Mouse (Mus musculus) stomach, embryonic 16.5 days (tissue): ENCODE results near the gene Fcamr. TPM values are rescaled to one million over a fixed set of nuclear protein-coding genes. Genes with fewer than 3 reads are reported as not detected.

Experiments used
- ATAC-seq: fragments of 200-750 bp; cut with Nextera tagmentation; 2 replicates; pipeline ENCODE4 v1.8.0; 2017; ENCODE audit warnings: moderate number of reproducible peaks, moderate TSS enrichment; ENCODE audit not compliant: insufficient read depth, low FRiP score
- H3K27ac ChIP-seq: fragments of 300-500 bp; sonication (generic); 2 replicates; pipeline ENCODE4 v1.5.1; 2014; ENCODE audit warnings: low read length
- H3K27me3 ChIP-seq: fragments of 300-500 bp; sonication (generic); 2 replicates; pipeline ENCODE4 v1.6.1; 2014; ENCODE audit warnings: low read length, control low read depth, mixed read lengths; ENCODE audit not compliant: control insufficient read depth, insufficient read depth
- H3K36me3 ChIP-seq: fragments of 300-500 bp; sonication (generic); 2 replicates; pipeline ENCODE4 v1.6.1; 2014; ENCODE audit warnings: low read length; ENCODE audit not compliant: control insufficient read depth, insufficient read depth
- H3K4me1 ChIP-seq: fragments of 300-500 bp; sonication (generic); 2 replicates; pipeline ENCODE4 v1.6.1; 2014; ENCODE audit warnings: low read length, control low read depth, mixed read lengths; ENCODE audit not compliant: control insufficient read depth, insufficient read depth
- H3K4me2 ChIP-seq: fragments of 300-500 bp; sonication (generic); 2 replicates; pipeline ENCODE4 v1.6.1; 2014; ENCODE audit warnings: low read depth, low read length, mixed read lengths
- H3K4me3 ChIP-seq: fragments of 300-500 bp; sonication (generic); replicated peaks from 2 replicates; pipeline ENCODE4 v1.5.1; 2014; ENCODE audit warnings: mild to moderate bottlenecking, low read length
- H3K9ac ChIP-seq: fragments of 300-500 bp; sonication (generic); 2 replicates; pipeline ENCODE4 v1.6.1; 2014; ENCODE audit warnings: low read length
- H3K9me3 ChIP-seq: fragments of 300-500 bp; sonication (generic); replicated peaks from 2 replicates; pipeline ENCODE4 v1.6.1; 2016; ENCODE audit warnings: low read length, control low read depth; ENCODE audit not compliant: control insufficient read depth
- WGBS: fragments of 180-500 bp; shearing (Covaris S2); extraction: QIAGEN DNeasy Blood & Tissue Kit; methylation state at CpG from one replicate; pipeline ENCODE4 v1.1.7; 2014; 5-methylcytosine and 5-hydroxymethylcytosine counted together
- polyA plus RNA-seq: library from polyadenylated mRNA; unstranded; fragments of >200 nt; fragmentation: Nextera tagmentation; extraction: Ambion mirVana; gene quantifications from 2 replicates; pipeline ENCODE4 v1.2.1, GENCODE M21; 2015

Fcamr gene
- polyA plus RNA-seq, 1 experiment from 2014 or later = 0.56 TPM

GRCm38 (mm10) chr1:130835161-130835936 lies 34.6 kb downstream of the Fcamr start:
- H3K27ac ChIP-seq = no peak overlapping the region
- H3K4me2 ChIP-seq = no peak overlapping the region
- no peaks in the 10 kb centered on the region for H3K27me3 ChIP-seq
- H3K36me3 ChIP-seq = no peaks in the 10 kb centered on the region
- no peaks in the 10 kb centered on the region for H3K4me1 ChIP-seq
- ATAC-seq = no peak
- H3K9me3 ChIP-seq = no peaks in the 10 kb centered on the region
- no peak overlapping the region for H3K9ac ChIP-seq
- no peak overlapping the region for H3K4me3 ChIP-seq
- 78% methylated on average over 6 of the region's 6 CpGs for WGBS

- Histone ChIP-seq H3K9ac (no peak overlapping the region), H3K9me3 (no peaks in the 10 kb centered on the region), H3K27me3 (no peaks in the 10 kb centered on the region), H3K4me3 (no peak overlapping the region), H3K27ac (no peak overlapping the region), H3K4me1 (no peaks in the 10 kb centered on the region), H3K36me3 (no peaks in the 10 kb centered on the region), H3K4me2 (no peak overlapping the region)
- no peak for ATAC-seq
- 51% methylated on average over 6 of the region's 6 CpGs for WGBS
Observed at GRCm38 (mm10) chr1:130838288-130838687, 37.6 kb downstream of the Fcamr start.

- Histone ChIP-seq H3K4me2 (no peak overlapping the region), H3K4me3 (no peak overlapping the region), H3K27ac (peak overlapping the region; percentile 25; the same call in 1 of the 2 replicates), H3K9me3 (no peaks in the 10 kb centered on the region), H3K4me1 (no peaks in the 10 kb centered on the region), H3K27me3 (no peaks in the 10 kb centered on the region), H3K36me3 (no peaks in the 10 kb centered on the region), H3K9ac (no peak overlapping the region)
- no peak for ATAC-seq
- 26% methylated on average over 8 of the region's 8 CpGs for WGBS
Observed at GRCm38 (mm10) chr1:130840599-130841379, 40.1 kb downstream of the Fcamr start.

DNA sequence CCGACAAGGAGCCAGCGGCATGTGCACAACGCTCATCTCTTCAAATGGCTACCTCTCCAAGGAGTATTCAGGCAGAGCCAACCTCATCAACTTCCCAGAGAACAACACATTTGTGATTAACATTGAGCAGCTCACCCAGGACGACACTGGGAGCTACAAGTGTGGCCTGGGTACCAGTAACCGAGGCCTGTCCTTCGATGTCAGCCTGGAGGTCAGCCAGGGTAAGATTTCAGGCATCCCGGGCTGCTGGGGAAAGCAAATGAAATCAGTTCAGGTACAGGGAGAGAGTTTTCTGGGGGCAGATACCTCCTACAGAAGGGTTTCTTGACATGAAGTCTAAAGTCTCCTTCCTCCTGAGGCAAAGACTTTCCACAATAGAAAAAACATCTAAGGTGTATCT lies 40.9 kb downstream of the Fcamr start:
- no peaks in the 10 kb centered on the region for H3K4me1 ChIP-seq
- H3K4me3 ChIP-seq = no peak overlapping the region
- H3K36me3 ChIP-seq = no peaks in the 10 kb centered on the region
- H3K9me3 ChIP-seq = no peaks in the 10 kb centered on the region
- 76% methylated on average over 7 of the region's 7 CpGs for WGBS
- ATAC-seq = no peak
- no peak overlapping the region for H3K9ac ChIP-seq
- H3K27me3 ChIP-seq = no peaks in the 10 kb centered on the region
- H3K27ac ChIP-seq = no peak overlapping the region
- H3K4me2 ChIP-seq = no peak overlapping the region

- Histone ChIP-seq H3K4me2 (no peak overlapping the region), H3K36me3 (no peaks in the 10 kb centered on the region), H3K4me1 (no peaks in the 10 kb centered on the region), H3K9ac (no peak overlapping the region), H3K9me3 (no peaks in the 10 kb centered on the region), H3K27me3 (no peaks in the 10 kb centered on the region), H3K27ac (peak overlapping the region; percentile 7; the same call in 1 of the 2 replicates), H3K4me3 (no peak overlapping the region)
- 75% methylated on average over 7 of the region's 7 CpGs for WGBS
- ATAC-seq = no peak
Observed at GRCm38 (mm10) chr1:130844516-130844915, 43.8 kb downstream of the Fcamr start.

DNA sequence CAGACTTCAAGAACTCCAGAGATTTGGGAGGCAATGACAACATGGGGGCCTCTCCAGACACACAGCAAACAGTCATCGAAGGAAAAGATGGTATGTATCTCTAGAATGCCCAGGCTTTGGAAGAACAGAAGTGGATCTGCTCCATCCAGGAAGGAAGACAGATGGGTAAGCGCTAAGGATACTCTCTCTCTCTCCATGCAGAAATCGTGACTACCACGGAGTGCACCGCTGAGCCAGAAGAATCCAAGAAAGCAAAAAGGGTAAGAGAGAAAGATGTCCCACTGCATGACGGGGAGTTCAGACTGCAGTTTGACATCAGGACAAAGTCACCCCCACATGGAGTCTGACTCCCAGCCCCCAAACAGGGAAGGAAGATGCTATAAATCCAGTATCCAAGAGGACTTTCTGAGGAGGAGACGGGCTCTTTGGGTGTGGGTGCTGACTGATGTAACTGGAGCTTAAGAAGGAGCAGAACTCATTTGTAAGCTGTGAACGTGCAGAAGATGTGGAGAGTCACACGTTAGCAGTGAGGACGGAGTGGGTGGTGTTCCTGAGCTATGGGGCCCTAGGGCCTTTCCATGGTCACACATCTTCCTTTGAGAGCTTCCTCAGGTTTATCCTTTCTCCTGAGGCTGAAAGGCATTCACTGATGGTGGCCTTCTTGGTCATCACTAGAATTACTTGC lies 49.0 kb downstream of the Fcamr start:
- no peaks in the 10 kb centered on the region for H3K9me3 ChIP-seq
- H3K36me3 ChIP-seq = no peaks in the 10 kb centered on the region
- H3K27ac ChIP-seq = no peak overlapping the region
- WGBS = 90% methylated on average over 10 of the region's 10 CpGs
- H3K27me3 ChIP-seq = no peaks in the 10 kb centered on the region
- H3K4me1 ChIP-seq = no peaks in the 10 kb centered on the region
- ATAC-seq = no peak
- no peak overlapping the region for H3K4me2 ChIP-seq
- no peak overlapping the region for H3K4me3 ChIP-seq
- no peak overlapping the region for H3K9ac ChIP-seq

GRCm38 (mm10) chr1:130850405-130850804 lies 49.7 kb downstream of the Fcamr start:
- no peak overlapping the region for H3K9ac ChIP-seq
- 88% methylated on average over 5 of the region's 5 CpGs for WGBS
- H3K4me3 ChIP-seq = no peak overlapping the region
- no peaks in the 10 kb centered on the region for H3K27me3 ChIP-seq
- H3K9me3 ChIP-seq = no peaks in the 10 kb centered on the region
- H3K27ac ChIP-seq = no peak overlapping the region
- H3K36me3 ChIP-seq = no peaks in the 10 kb centered on the region
- H3K4me2 ChIP-seq = no peak overlapping the region
- H3K4me1 ChIP-seq = no peaks in the 10 kb centered on the region
- ATAC-seq = no peak

- ATAC-seq = no peak
- Histone ChIP-seq H3K9me3 (no peaks in the 10 kb centered on the region), H3K27ac (no peak overlapping the region), H3K4me3 (no peak overlapping the region), H3K4me2 (no peak overlapping the region), H3K36me3 (no peaks in the 10 kb centered on the region), H3K27me3 (no peaks in the 10 kb centered on the region), H3K4me1 (no peaks in the 10 kb centered on the region), H3K9ac (no peak overlapping the region)
- 70% methylated on average over 9 of the region's 9 CpGs for WGBS
Observed at GRCm38 (mm10) chr1:130854819-130855218, 54.1 kb downstream of the Fcamr start.

DNA sequence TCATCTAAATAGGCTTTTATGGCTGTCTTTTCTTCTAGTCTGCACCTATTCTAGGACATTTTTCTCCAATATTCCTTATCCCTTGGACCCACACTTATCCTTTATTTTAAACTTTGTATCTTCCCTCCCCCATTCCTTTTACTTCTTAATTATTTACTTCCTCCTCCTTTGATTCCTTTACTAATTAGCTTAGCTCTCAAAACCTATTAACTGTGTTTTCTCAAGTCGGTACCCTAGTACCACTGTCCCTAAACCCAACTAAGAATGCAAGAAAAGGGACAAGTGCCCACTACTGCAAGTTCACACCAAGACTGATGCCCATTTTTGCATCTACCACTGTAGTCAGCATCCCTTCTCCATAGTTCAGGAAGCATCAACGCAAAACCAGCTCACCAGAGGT lies 55.0 kb downstream of the Fcamr start:
- no peak overlapping the region for H3K9ac ChIP-seq
- H3K36me3 ChIP-seq = no peaks in the 10 kb centered on the region
- no peak overlapping the region for H3K27ac ChIP-seq
- no peak overlapping the region for H3K4me3 ChIP-seq
- no peak overlapping the region for H3K4me2 ChIP-seq
- no peaks in the 10 kb centered on the region for H3K4me1 ChIP-seq
- WGBS = 73% methylated on average over 2 of the region's 2 CpGs
- H3K9me3 ChIP-seq = no peaks in the 10 kb centered on the region
- no peaks in the 10 kb centered on the region for H3K27me3 ChIP-seq
- ATAC-seq = no peak
